Mouse (Mus musculus): ENCODE measurements around the gene Stap2. TPM values are rescaled to one million over a fixed set of nuclear protein-coding genes. Genes with fewer than 3 reads are reported as not detected.
A peak's percentile ranks its signal among the peaks of the same experiment; 100 is the strongest.

Stap2 gene
- total and polyA plus RNA-seq, 2 experiments from 2014 or later: 4.6 to 5.4 TPM

- no peak overlapping the region for H3K4me3 ChIP-seq (ENCODE audit: low read length)
- DNase-seq (ENCODE audit: low spot score): no peak
- no peak for TF ChIP-seq CTCF (IDR thresholded peaks at IDR 0.05; ENCODE audit: low read depth)
- no peaks in the 10 kb centered on the region for H3K27me3 ChIP-seq (ENCODE audit: insufficient read depth, low read length)
- no peak overlapping the region for H3K27ac ChIP-seq
- 72% methylated on average over 7 of the region's 7 CpGs for WGBS
- no peaks in the 10 kb centered on the region for H3K9me3 ChIP-seq (ENCODE audit: low read length)
- H3K4me2 ChIP-seq (ENCODE audit: low read depth, low read length): no peak overlapping the region
- peaks cover 13% of the 10 kb centered on the region for H3K4me1 ChIP-seq (ENCODE audit: insufficient read depth, low read length)
- no peak for ATAC-seq
- peaks cover 6% of the 10 kb centered on the region; the same call in 1 of the 2 replicates for H3K36me3 ChIP-seq (ENCODE audit: insufficient read depth, low read length)
- H3K9ac ChIP-seq (replicated peaks; ENCODE audit: low read length): no peak overlapping the region
Measured at GRCm38 (mm10) chr17:56032831-56033230, 27.4 kb upstream of the Stap2 start.

- DNase-seq (ENCODE audit: low spot score): no peak
- Histone ChIP-seq H3K9ac (replicated peaks; ENCODE audit: low read length) (no peak overlapping the region), H3K4me2 (ENCODE audit: low read depth, low read length) (no peak overlapping the region), H3K4me3 (ENCODE audit: low read length) (no peak overlapping the region), H3K36me3 (ENCODE audit: insufficient read depth, low read length) (peaks cover 6% of the 10 kb centered on the region; the same call in 1 of the 2 replicates), H3K4me1 (ENCODE audit: insufficient read depth, low read length) (peaks cover 13% of the 10 kb centered on the region), H3K9me3 (ENCODE audit: low read length) (no peaks in the 10 kb centered on the region), H3K27me3 (ENCODE audit: insufficient read depth, low read length) (no peaks in the 10 kb centered on the region), H3K27ac (no peak overlapping the region)
- TF ChIP-seq CTCF (IDR thresholded peaks at IDR 0.05; ENCODE audit: low read depth): no peak
- ATAC-seq: no peak
- WGBS: 70% methylated on average over 6 of the region's 6 CpGs
Measured at GRCm38 (mm10) chr17:56032127-56032733, 26.8 kb upstream of the Stap2 start.

- ATAC-seq: no peak
- no peaks in the 10 kb centered on the region for H3K9me3 ChIP-seq (ENCODE audit: low read length)
- WGBS: 94% methylated on average over 7 of the region's 7 CpGs
- H3K9ac ChIP-seq (replicated peaks; ENCODE audit: low read length): no peak overlapping the region
- no peak for DNase-seq (ENCODE audit: low spot score)
- no peak overlapping the region for H3K4me3 ChIP-seq (ENCODE audit: low read length)
- peaks cover 9% of the 10 kb centered on the region; the same call in 1 of the 2 replicates for H3K4me1 ChIP-seq (ENCODE audit: insufficient read depth, low read length)
- no peak overlapping the region for H3K4me2 ChIP-seq (ENCODE audit: low read depth, low read length)
- peaks cover 6% of the 10 kb centered on the region; the same call in 1 of the 2 replicates for H3K36me3 ChIP-seq (ENCODE audit: insufficient read depth, low read length)
- no peaks in the 10 kb centered on the region for H3K27me3 ChIP-seq (ENCODE audit: insufficient read depth, low read length)
- peak overlapping the region; percentile 11; the same call in 1 of the 2 replicates for H3K27ac ChIP-seq
- no peak for TF ChIP-seq CTCF (IDR thresholded peaks at IDR 0.05; ENCODE audit: low read depth)
Measured at GRCm38 (mm10) chr17:56031431-56031830, 26.0 kb upstream of the Stap2 start.

- Histone ChIP-seq H3K4me3 (ENCODE audit: low read length) (no peak overlapping the region), H3K27ac (no peak overlapping the region), H3K9ac (replicated peaks; ENCODE audit: low read length) (no peak overlapping the region), H3K27me3 (ENCODE audit: insufficient read depth, low read length) (no peaks in the 10 kb centered on the region), H3K4me1 (ENCODE audit: insufficient read depth, low read length) (peaks cover 9% of the 10 kb centered on the region; the same call in 1 of the 2 replicates), H3K9me3 (ENCODE audit: low read length) (no peaks in the 10 kb centered on the region), H3K4me2 (ENCODE audit: low read depth, low read length) (no peak overlapping the region), H3K36me3 (ENCODE audit: insufficient read depth, low read length) (peaks cover 6% of the 10 kb centered on the region; the same call in 1 of the 2 replicates)
- ATAC-seq (no peak), DNase-seq (ENCODE audit: low spot score) (peak; percentile 15)
- 48% methylated on average over 5 of the region's 5 CpGs for WGBS
- 0 out of 2 replicates have a peak, but pooled peaks have one; percentile 11 for TF ChIP-seq CTCF (IDR thresholded peaks at IDR 0.05; ENCODE audit: low read depth)
Measured at GRCm38 (mm10) chr17:56030919-56031318, 25.5 kb upstream of the Stap2 start.

- 66% methylated on average over 9 of the region's 9 CpGs for WGBS
- DNase-seq (ENCODE audit: low spot score): peak; percentile 20
- 0 out of 2 replicates have a peak, but pooled peaks cover 5% of the 10 kb centered on the region for H3K4me1 ChIP-seq (ENCODE audit: insufficient read depth, low read length)
- H3K27ac ChIP-seq: no peak overlapping the region
- H3K4me2 ChIP-seq (ENCODE audit: low read depth, low read length): no peak overlapping the region
- peak; percentile 22; the same call in 1 of the 2 replicates for ATAC-seq
- H3K9me3 ChIP-seq (ENCODE audit: low read length): no peaks in the 10 kb centered on the region
- no peak for TF ChIP-seq CTCF (IDR thresholded peaks at IDR 0.05; ENCODE audit: low read depth)
- H3K36me3 ChIP-seq (ENCODE audit: insufficient read depth, low read length): peaks cover 6% of the 10 kb centered on the region; the same call in 1 of the 2 replicates
- H3K27me3 ChIP-seq (ENCODE audit: insufficient read depth, low read length): no peaks in the 10 kb centered on the region
- H3K4me3 ChIP-seq (ENCODE audit: low read length): no peak overlapping the region
- H3K9ac ChIP-seq (replicated peaks; ENCODE audit: low read length): no peak overlapping the region
Measured at GRCm38 (mm10) chr17:56030238-56030870, 25.0 kb upstream of the Stap2 start.

- Histone ChIP-seq H3K9me3 (ENCODE audit: low read length) (no peaks in the 10 kb centered on the region), H3K4me2 (ENCODE audit: low read depth, low read length) (no peak overlapping the region), H3K27me3 (ENCODE audit: insufficient read depth, low read length) (no peaks in the 10 kb centered on the region), H3K36me3 (ENCODE audit: insufficient read depth, low read length) (no peaks in the 10 kb centered on the region; the same call in 1 of the 2 replicates), H3K27ac (no peak overlapping the region), H3K4me1 (ENCODE audit: insufficient read depth, low read length) (0 out of 2 replicates have a peak, but pooled peaks cover 3% of the 10 kb centered on the region), H3K9ac (replicated peaks; ENCODE audit: low read length) (0 out of 2 replicates have a peak overlapping the region, but pooled peaks have one; percentile 13), H3K4me3 (ENCODE audit: low read length) (no peak overlapping the region)
- no peak for TF ChIP-seq CTCF (IDR thresholded peaks at IDR 0.05; ENCODE audit: low read depth)
- 79% methylated on average over 5 of the region's 5 CpGs for WGBS
- no peak for DNase-seq (ENCODE audit: low spot score)
- ATAC-seq: no peak
Measured at GRCm38 (mm10) chr17:56027801-56028441, 22.5 kb upstream of the Stap2 start.
